Mouse (Mus musculus) stomach, embryonic 16.5 days (tissue): ENCODE results near the gene Adam12. TPM values are rescaled to one million over a fixed set of nuclear protein-coding genes. Genes with fewer than 3 reads are reported as not detected.

Source experiments
- ATAC-seq: fragments of 200-750 bp; cut with Nextera tagmentation; 2 replicates; pipeline ENCODE4 v1.8.0; 2017; ENCODE audit warnings: moderate number of reproducible peaks, moderate TSS enrichment; ENCODE audit not compliant: insufficient read depth, low FRiP score
- H3K27ac ChIP-seq: fragments of 300-500 bp; sonication (generic); 2 replicates; pipeline ENCODE4 v1.5.1; 2014; ENCODE audit warnings: low read length
- H3K27me3 ChIP-seq: fragments of 300-500 bp; sonication (generic); 2 replicates; pipeline ENCODE4 v1.6.1; 2014; ENCODE audit warnings: low read length, control low read depth, mixed read lengths; ENCODE audit not compliant: control insufficient read depth, insufficient read depth
- H3K36me3 ChIP-seq: fragments of 300-500 bp; sonication (generic); 2 replicates; pipeline ENCODE4 v1.6.1; 2014; ENCODE audit warnings: low read length; ENCODE audit not compliant: control insufficient read depth, insufficient read depth
- H3K4me1 ChIP-seq: fragments of 300-500 bp; sonication (generic); 2 replicates; pipeline ENCODE4 v1.6.1; 2014; ENCODE audit warnings: low read length, control low read depth, mixed read lengths; ENCODE audit not compliant: control insufficient read depth, insufficient read depth
- H3K4me2 ChIP-seq: fragments of 300-500 bp; sonication (generic); 2 replicates; pipeline ENCODE4 v1.6.1; 2014; ENCODE audit warnings: low read depth, low read length, mixed read lengths
- H3K4me3 ChIP-seq: fragments of 300-500 bp; sonication (generic); replicated peaks from 2 replicates; pipeline ENCODE4 v1.5.1; 2014; ENCODE audit warnings: mild to moderate bottlenecking, low read length
- H3K9ac ChIP-seq: fragments of 300-500 bp; sonication (generic); 2 replicates; pipeline ENCODE4 v1.6.1; 2014; ENCODE audit warnings: low read length
- H3K9me3 ChIP-seq: fragments of 300-500 bp; sonication (generic); replicated peaks from 2 replicates; pipeline ENCODE4 v1.6.1; 2016; ENCODE audit warnings: low read length, control low read depth; ENCODE audit not compliant: control insufficient read depth
- WGBS: fragments of 180-500 bp; shearing (Covaris S2); extraction: QIAGEN DNeasy Blood & Tissue Kit; methylation state at CpG from one replicate; pipeline ENCODE4 v1.1.7; 2014; 5-methylcytosine and 5-hydroxymethylcytosine counted together
- microRNA-seq: library from miRNA; unstranded; fragments of <30 nt; microRNA quantifications from one replicate; pipeline ENCODE4, GENCODE M21; 2016
- polyA plus RNA-seq: library from polyadenylated mRNA; unstranded; fragments of >200 nt; fragmentation: Nextera tagmentation; extraction: Ambion mirVana; gene quantifications from 2 replicates; pipeline ENCODE4 v1.2.1, GENCODE M21; 2015

Gene Adam12
- polyA plus RNA-seq, 1 experiment from 2014 or later = 4.4 TPM

- no peaks in the 10 kb centered on the region for H3K4me1 ChIP-seq
- WGBS = 54% methylated on average over 4 of the region's 4 CpGs
Observed at GRCm38 (mm10) chr7:133839546-133839945, 392.4 kb downstream of the Adam12 start.

More at GRCm38 (mm10) chr7:133839546-133839945, 392.4 kb downstream of the Adam12 start:
- no peak overlapping the region for H3K9ac ChIP-seq
- no peaks in the 10 kb centered on the region for H3K36me3 ChIP-seq
- no peaks in the 10 kb centered on the region for H3K9me3 ChIP-seq
- no peak overlapping the region for H3K4me2 ChIP-seq
- H3K4me3 ChIP-seq = no peak overlapping the region
- no peak for ATAC-seq
- no peak overlapping the region for H3K27ac ChIP-seq
- H3K27me3 ChIP-seq = no peaks in the 10 kb centered on the region

Small RNA genes lying within 50 kb of the gene (microRNA-seq; reads per million reads assigned to microRNA genes)
- not detected for gene Gm23631

Other genes with a start within 250 kb of the Adam12 start
- gene D7Ertd443e, start 153.5 kb upstream of the Adam12 start, polyA plus RNA-seq = 0.27 and 0.40 TPM in 2 replicates